Mouse (Mus musculus) bone marrow macrophage, adult 2 months (primary cell): ENCODE data around the gene Psme4.

Experiments used
- CTCF ChIP-seq: IDR thresholded peaks from 2 replicates; pipeline ENCODE4 v1.5.1; 2012; ENCODE audit warnings: low read depth, mild to moderate bottlenecking, low read length, moderate library complexity
- POLR2A ChIP-seq: IDR thresholded peaks from 2 replicates; pipeline ENCODE4 v1.6.1; 2012; ENCODE audit warnings: mild to moderate bottlenecking, low read depth, low read length, borderline replicate concordance

DNA sequence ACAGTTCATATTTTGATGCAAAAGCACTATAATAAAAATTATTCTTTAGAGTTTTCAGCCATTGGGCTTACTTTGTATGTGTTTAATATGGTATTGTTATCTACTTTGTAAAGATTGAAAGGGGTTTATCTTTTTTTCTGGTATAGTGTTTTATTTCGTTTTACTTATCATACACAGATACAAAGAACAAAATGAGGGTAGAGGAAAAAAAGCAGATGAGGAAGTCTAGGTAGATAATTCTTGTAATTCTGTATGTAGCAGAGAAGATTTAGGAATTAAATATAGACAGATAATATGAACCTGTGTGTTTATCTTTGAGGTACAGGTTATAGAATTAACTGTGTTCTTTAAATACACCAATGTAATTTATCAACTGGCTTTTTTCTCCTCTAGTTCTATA is 30.9 kb downstream of the Psme4 start:
- no peak for TF ChIP-seq POLR2A
- TF ChIP-seq CTCF, result no peak
